Mouse (Mus musculus) CH12.LX (cell line): ENCODE data around the gene Camta1. TPM values are rescaled to one million over a fixed set of nuclear protein-coding genes. Genes with fewer than 3 reads are reported as not detected.

Source experiments
- DNase-seq: peaks from one replicate; pipeline ENCODE4 v3.0.0-alpha.2; 2013; ENCODE audit errors: extremely low read depth
- H3K27ac ChIP-seq: 2 replicates; pipeline ENCODE4 v1.5.1; 2012; ENCODE audit warnings: low read depth, mild to moderate bottlenecking, control low read depth, moderate library complexity; ENCODE audit not compliant: insufficient read depth
- H3K27me3 ChIP-seq: replicated peaks from 2 replicates; pipeline ENCODE3; 2012; ENCODE audit warnings: inconsistent platforms
- H3K36me3 ChIP-seq, 2 experiments: replicated peaks in 1 of 2; 2 replicates each; pipeline versions ENCODE3 to v1.6.1; 2012; ENCODE audit warnings: inconsistent platforms in 1 of 2, low read length in 1 of 2, mild to moderate bottlenecking in 1 of 2, mixed read lengths in 1 of 2, moderate library complexity in 1 of 2; ENCODE audit not compliant: control insufficient read depth in 1 of 2, insufficient read depth in 1 of 2
- H3K4me1 ChIP-seq, 2 experiments: 2 replicates each; pipeline ENCODE4 v1.6.1; 2012; ENCODE audit warnings: inconsistent platforms in 1 of 2, moderate library complexity in 1 of 2; ENCODE audit not compliant: insufficient read depth in 2 of 2, control insufficient read depth in 1 of 2
- H3K4me2 ChIP-seq: 2 replicates; pipeline ENCODE4 v1.6.1; 2012; ENCODE audit warnings: low read depth, mild to moderate bottlenecking, control low read depth; ENCODE audit not compliant: poor library complexity, insufficient read depth, severe bottlenecking
- H3K4me3 ChIP-seq, 3 experiments: fragments of 150-350 bp in 1 of 3; sonication (generic) in 1 of 3; replicated peaks in 1 of 3; 2 replicates each; pipeline versions ENCODE3 to v1.5.1; 2011 to 2012; ENCODE audit warnings: low read depth in 2 of 3, low read length in 2 of 3, mild to moderate bottlenecking in 2 of 3, moderate library complexity in 2 of 3, control low read depth in 1 of 3, improper control_type of control experiment in 1 of 3, inconsistent platforms in 1 of 3, mixed read lengths in 1 of 3; ENCODE audit not compliant: poor library complexity in 1 of 3
- H3K79me2 ChIP-seq: replicated peaks from 2 replicates; pipeline ENCODE4 v1.6.1; 2012; ENCODE audit warnings: mild to moderate bottlenecking, moderate library complexity; ENCODE audit not compliant: control insufficient read depth, poor library complexity, insufficient read depth, severe bottlenecking; ENCODE audit errors: extremely low read depth
- H3K9ac ChIP-seq: 2 replicates; pipeline ENCODE4 v1.6.1; 2012; ENCODE audit warnings: low read depth, mild to moderate bottlenecking, control low read depth, moderate library complexity; ENCODE audit not compliant: insufficient read depth
- H3K9me3 ChIP-seq: replicated peaks from 2 replicates; pipeline ENCODE3; 2012; ENCODE audit warnings: low read length, inconsistent platforms, mixed read lengths
- BHLHE40 ChIP-seq: IDR thresholded peaks from 2 replicates; pipeline ENCODE4 v1.6.1; 2011; ENCODE audit warnings: mild to moderate bottlenecking, low read depth, low read length, improper control_type of control experiment
- CHD2 ChIP-seq: IDR thresholded peaks from 2 replicates; pipeline ENCODE4 v1.6.1; 2011; ENCODE audit warnings: low read length, improper control_type of control experiment
- CTCF ChIP-seq, 2 experiments: IDR thresholded peaks in 1 of 2; conservative IDR thresholded peaks in 1 of 2; 2 replicates each; pipeline ENCODE4 v1.5.1; 2011 to 2012; ENCODE audit warnings: low read depth in 2 of 2, low read length in 2 of 2, improper control_type of control experiment in 1 of 2, inconsistent platforms in 1 of 2, mild to moderate bottlenecking in 1 of 2, moderate library complexity in 1 of 2
- EP300 ChIP-seq: IDR thresholded peaks from 2 replicates; pipeline ENCODE4 v1.6.1; 2011; ENCODE audit warnings: low read length, improper control_type of control experiment
- HCFC1 ChIP-seq: IDR thresholded peaks from 2 replicates; pipeline ENCODE4 v1.6.1; 2012; ENCODE audit warnings: low read depth, mild to moderate bottlenecking, inconsistent platforms, low read length, improper control_type of control experiment
- MAX ChIP-seq: IDR thresholded peaks from 2 replicates; pipeline ENCODE4 v1.6.1; 2011; ENCODE audit warnings: low read length, improper control_type of control experiment
- MAZ ChIP-seq: IDR thresholded peaks from 2 replicates; pipeline ENCODE4 v1.6.1; 2012; ENCODE audit warnings: low read depth, mild to moderate bottlenecking, inconsistent platforms, low read length, improper control_type of control experiment, moderate library complexity
- MEF2A ChIP-seq: IDR thresholded peaks from 2 replicates; pipeline ENCODE4 v1.6.1; 2014; ENCODE audit warnings: low read depth, mild to moderate bottlenecking, inconsistent platforms, low read length, improper control_type of control experiment, borderline replicate concordance
- MYC ChIP-seq: IDR thresholded peaks from 2 replicates; pipeline ENCODE4 v1.6.1; 2011; ENCODE audit warnings: low read depth, mild to moderate bottlenecking, improper control_type of control experiment, low read length
- NRF1 ChIP-seq: IDR thresholded peaks from 2 replicates; pipeline ENCODE4 v1.6.1; 2014; ENCODE audit warnings: low read depth, mild to moderate bottlenecking, inconsistent platforms, low read length, improper control_type of control experiment, moderate library complexity
- PAX5 ChIP-seq: IDR thresholded peaks from 2 replicates; pipeline ENCODE4 v1.6.1; 2012; ENCODE audit warnings: low read length, inconsistent platforms, mixed read lengths
- RAD21 ChIP-seq: IDR thresholded peaks from 2 replicates; pipeline ENCODE4 v1.6.1; 2011; ENCODE audit warnings: low read depth, mild to moderate bottlenecking, low read length, improper control_type of control experiment, moderate library complexity
- RCOR1 ChIP-seq: conservative IDR thresholded peaks from 2 replicates; pipeline ENCODE4 v1.6.1; 2012; ENCODE audit warnings: low read depth, mild to moderate bottlenecking, inconsistent platforms, low read length, improper control_type of control experiment
- SIN3A ChIP-seq: IDR thresholded peaks from 2 replicates; pipeline ENCODE4 v1.6.1; 2012; ENCODE audit warnings: low read length, improper control_type of control experiment, inconsistent platforms
- TBP ChIP-seq: conservative IDR thresholded peaks from 2 replicates; pipeline ENCODE4 v1.6.1; 2011; ENCODE audit warnings: low read depth, low read length, improper control_type of control experiment
- TCF12 ChIP-seq: IDR thresholded peaks from 2 replicates; pipeline ENCODE4 v1.6.1; 2014; ENCODE audit warnings: low read depth, mild to moderate bottlenecking, inconsistent platforms, low read length, improper control_type of control experiment
- USF2 ChIP-seq: conservative IDR thresholded peaks from 2 replicates; pipeline ENCODE4 v1.6.1; 2011; ENCODE audit warnings: low read depth, low read length, improper control_type of control experiment
- ZMIZ1 ChIP-seq: IDR thresholded peaks from 2 replicates; pipeline ENCODE4 v1.6.1; 2012; ENCODE audit warnings: low read depth, mild to moderate bottlenecking, inconsistent platforms, low read length, improper control_type of control experiment
- dilution Hi-C: fragments of 300-500 bp; cut with MboI; formaldehyde crosslinking; loops from 2 replicates; pipeline ENCODE4 v1.14.3; 2020; ENCODE audit warnings: low sequenced_read_pairs; ENCODE audit not compliant: extremely low pct_unique_long_range_greater_than_20kb, extremely low pct_ligation_motif_present
- in situ Hi-C: fragments of 300-500 bp; cut with MboI; formaldehyde crosslinking; loops from 3 replicates; pipeline ENCODE4 v1.14.3; 2019; ENCODE audit warnings: low sequenced_read_pairs, low pct_ligation_motif_present, low pct_unique_long_range_greater_than_20kb, mixed read lengths
- polyA plus RNA-seq: library from polyadenylated mRNA; unstranded; fragments of >175 nt; gene quantifications from 2 replicates; pipeline ENCODE4 v1.2.1, GENCODE M21; 2012; ENCODE audit warnings: low read depth; ENCODE audit not compliant: insufficient read length
- total RNA-seq, 2 experiments: library from RNA; depleted of rRNA; stranded (reverse); fragments of 300-350 nt in 1 of 2; fragments of >200 nt in 1 of 2; gene quantifications; 2 replicates each; pipeline ENCODE4 v1.2.3; 2012 to 2014

Camta1 gene
- total and polyA plus RNA-seq, 3 experiments, result 9.9 to 32.5 (median 15.3) TPM

GRCm38 (mm10) chr4:151655637-151656385, 205.9 kb downstream of the Camta1 start:
- dilution Hi-C loops (no loop called here), in situ Hi-C loops (no loop called here)
- Histone ChIP-seq H3K27me3 (no peaks in the 10 kb centered on the region), H3K4me3 (no peak overlapping the region), H3K9ac (no peak overlapping the region), H3K4me1 (no peaks in the 10 kb centered on the region), H3K36me3 (no peaks in the 10 kb centered on the region), H3K79me2 (no peaks in the 10 kb centered on the region), H3K27ac (no peak overlapping the region), H3K9me3 (peaks cover 82% of the 10 kb centered on the region), H3K4me2 (no peak overlapping the region)
- TF ChIP-seq MAX (no peak), RAD21 (no peak), SIN3A (no peak), RCOR1 (no peak), USF2 (no peak), EP300 (no peak), MYC (no peak), ZMIZ1 (no peak), CHD2 (no peak), TCF12 (no peak), TBP (no peak), HCFC1 (no peak), MAZ (no peak), CTCF (conservative IDR thresholded peaks at IDR 0.05 in 1 of 2, IDR thresholded peaks at IDR 0.05 in 1 of 2; ENCODE audit: low read depth in 2 of 2, low read length in 2 of 2) (no peak), NRF1 (no peak), MEF2A (no peak), BHLHE40 (no peak)
- no peak for DNase-seq

DNA sequence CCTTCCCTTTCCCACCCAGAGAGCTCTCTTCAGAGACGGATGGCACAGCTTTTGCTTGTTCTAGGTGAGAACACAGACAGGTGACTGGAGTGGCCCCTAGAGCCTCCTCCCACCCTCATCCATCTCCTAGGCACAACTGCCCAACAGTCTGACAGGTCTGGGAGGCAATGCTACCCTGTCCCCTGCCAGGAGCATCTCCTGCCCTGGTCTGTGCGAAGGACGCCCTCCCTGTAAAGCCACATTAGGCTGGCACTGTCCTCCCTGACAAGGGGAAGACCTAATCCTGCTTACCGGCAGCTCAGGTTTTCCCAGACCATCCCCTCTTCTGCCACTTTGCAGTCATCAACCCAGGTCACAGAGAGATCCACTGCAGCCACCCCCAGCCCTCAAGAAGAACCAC, 206.4 kb downstream of the Camta1 start:
- no peak for DNase-seq
- Histone ChIP-seq H3K36me3 (no peaks in the 10 kb centered on the region), H3K4me2 (no peak overlapping the region), H3K4me3 (no peak overlapping the region), H3K27me3 (no peaks in the 10 kb centered on the region)
- no peak for TF ChIP-seq PAX5
- TF ChIP-seq, all 38 proteins: peak for 0
- Histone ChIP-seq H3K27ac (no peak overlapping the region), H3K9ac (no peak overlapping the region), H3K9me3 (peaks cover 80% of the 10 kb centered on the region), H3K4me1 (no peaks in the 10 kb centered on the region), H3K79me2 (no peaks in the 10 kb centered on the region)
- in situ Hi-C loops (no loop called here), dilution Hi-C loops (no loop called here)
